Mouse (Mus musculus) adrenal gland (tissue): ENCODE measurements around the gene Rps6ka1.

ENCODE experiments used
- intact Hi-C: fragments of 180-260 bp; cut with DNase I; formaldehyde crosslinking; loops from one replicate; pipeline ENCODE4 v1.15.1; 2025

Rps6ka1 gene

GRCm38 (mm10) chr4:133864380-133864981 lies 23.1 kb downstream of the Rps6ka1 start:
- intact Hi-C loops: no loop called here

GRCm38 (mm10) chr4:133863795-133864379 lies 23.7 kb downstream of the Rps6ka1 start:
- intact Hi-C loops: no loop called here

GRCm38 (mm10) chr4:133857527-133857926 lies 30.1 kb downstream of the Rps6ka1 start:
- intact Hi-C loops: no loop called here

GRCm38 (mm10) chr4:133854621-133855020 lies 33.0 kb downstream of the Rps6ka1 start:
- intact Hi-C loops: no loop called here

GRCm38 (mm10) chr4:133853630-133854029 lies 34.0 kb downstream of the Rps6ka1 start:
- intact Hi-C loops: no loop called here

- intact Hi-C loops: no loop called here
Observed at GRCm38 (mm10) chr4:133846625-133847024, 41.0 kb downstream of the Rps6ka1 start.

GRCm38 (mm10) chr4:133845060-133845459 lies 42.5 kb downstream of the Rps6ka1 start:
- intact Hi-C loops: no loop called here

- intact Hi-C loops: loop anchor here (5.0 kb wide), 1 partner anchor 53 kb away; no protein-coding TSS in a partner anchor
Observed at GRCm38 (mm10) chr4:133844209-133844841, 43.3 kb downstream of the Rps6ka1 start.

- intact Hi-C loops: loop anchor here (5.0 kb wide), 1 partner anchor 54 kb away; no protein-coding TSS in a partner anchor
Observed at GRCm38 (mm10) chr4:133842992-133843737, 44.4 kb downstream of the Rps6ka1 start.

- intact Hi-C loops: loop anchor here (5.0 kb wide), 1 partner anchor 55 kb away; no protein-coding TSS in a partner anchor
Observed at GRCm38 (mm10) chr4:133841756-133842483, 45.7 kb downstream of the Rps6ka1 start.

GRCm38 (mm10) chr4:133841035-133841434 lies 46.6 kb downstream of the Rps6ka1 start:
- intact Hi-C loops: loop anchor here (5.0 kb wide), 1 partner anchor 56 kb away; no protein-coding TSS in a partner anchor

- intact Hi-C loops: loop anchor here (5.0 kb wide), 1 partner anchor 57 kb away; no protein-coding TSS in a partner anchor
Observed at GRCm38 (mm10) chr4:133840501-133840900, 47.1 kb downstream of the Rps6ka1 start.

GRCm38 (mm10) chr4:133839385-133839826 lies 48.2 kb downstream of the Rps6ka1 start:
- intact Hi-C loops: no loop called here

- intact Hi-C loops: loop anchor here (2.0 kb wide), 1 partner anchor 74 kb away; no protein-coding TSS in a partner anchor
Observed at GRCm38 (mm10) chr4:133836575-133836974, 51.0 kb downstream of the Rps6ka1 start.

GRCm38 (mm10) chr4:133835211-133835610 lies 52.4 kb downstream of the Rps6ka1 start:
- intact Hi-C loops: no loop called here

GRCm38 (mm10) chr4:133832945-133833874 lies 54.4 kb downstream of the Rps6ka1 start:
- intact Hi-C loops: no loop called here

GRCm38 (mm10) chr4:133830453-133830852 lies 57.1 kb downstream of the Rps6ka1 start:
- intact Hi-C loops: no loop called here

GRCm38 (mm10) chr4:133829281-133830070 lies 58.1 kb downstream of the Rps6ka1 start:
- intact Hi-C loops: loop anchor here (2.0 to 5.0 kb wide), 3 partner anchors 52 to 237 kb away; no protein-coding TSS in a partner anchor
